25 mouse cellular contexts compared by ENCODE assay signal in the genomic region with DNA sequence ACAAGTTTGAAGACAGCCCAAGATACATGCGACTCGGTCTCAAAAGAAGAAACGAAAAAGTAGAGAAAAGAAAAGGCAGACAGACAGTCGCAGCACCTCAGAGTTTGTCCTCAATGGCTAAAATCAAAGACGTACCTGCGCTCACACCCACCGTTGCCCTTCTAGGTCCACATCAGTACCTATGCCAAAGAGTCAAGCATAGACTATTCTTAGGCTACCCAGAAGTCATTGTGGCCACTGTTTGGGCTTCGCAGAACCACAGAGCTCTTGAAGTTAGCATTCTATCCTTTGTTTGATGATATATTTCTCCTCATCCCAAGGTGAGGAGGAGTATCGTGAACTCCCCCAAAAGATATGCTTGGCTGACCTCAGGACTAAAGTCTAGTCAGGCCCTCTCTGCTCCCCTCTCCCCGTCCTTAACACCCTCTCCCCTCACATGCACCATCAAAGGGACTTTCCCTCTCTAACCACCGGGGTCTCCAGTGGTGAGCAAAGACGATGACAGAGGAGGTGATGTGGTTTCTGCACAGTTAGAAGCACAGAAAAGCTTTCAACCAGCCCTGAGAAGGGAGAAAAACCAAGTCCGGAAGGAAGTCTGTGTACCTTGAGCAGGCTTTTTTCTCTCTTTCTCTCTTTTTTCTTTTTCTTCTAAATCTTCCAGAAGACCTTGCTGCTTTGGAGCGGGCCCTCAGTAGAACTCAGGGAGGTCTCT.
DNase-seq lines count a peak whose midpoint lies in the region; ATAC-seq and TF ChIP-seq lines count a peak whose summit lies in the region.
"Had no signal": no experiment of that assay in that cellular context is flagged by ENCODE, and none has a peak within 500 bp of the region (broad histone marks: within the 10 kb centered on the region; RNA-seq: fewer than 3 reads in every experiment).

No protein-coding gene starts in this region.

- DNase-seq in CD4-positive, CD25-positive, alpha-beta regulatory T cell, adult 2 months (ENCODE audit: low read depth, low spot score) = peak; percentile 59
- DNase-seq in thymus, postnatal 36 days = peak; percentile 31 to 46
- no peak for DNase-seq in layer of hippocampus, adult 8-10 months (ENCODE audit: low spot score in 2 of 2)
- DNase-seq: adrenal gland, postnatal 25 days; cerebellum, adult 9-10 months; forebrain, postnatal 0 days; gastrocnemius, postnatal 14 days; heart, adult 18-20 months; heart, postnatal 14 days; kidney, adult 8-10 months; kidney, postnatal 14 days; liver, embryonic 13.5 days; lung, embryonic 14.5 days; midbrain, embryonic 14.5 days; right cerebral cortex, adult 18-20 months; right cerebral cortex, postnatal 4 days had no signal

- peak overlapping the region; percentile 100; the same call in 1 of the 2 replicates for H3K27ac ChIP-seq in small intestine, adult 2 months (ENCODE audit: insufficient read depth, low read depth, low read length)
- H3K27ac ChIP-seq in forebrain, embryonic 13.5 days = no peak overlapping the region
- H3K27ac ChIP-seq: embryonic facial prominence, embryonic 10.5 days; heart, embryonic 13.5 days; limb, embryonic 13.5 days; liver, embryonic 13.5 days; neural tube, embryonic 15.5 days had no signal

- no peak overlapping the region for H3K9ac ChIP-seq in forebrain, embryonic 13.5 days
- H3K9ac ChIP-seq: forebrain, postnatal 0 days; heart, embryonic 13.5 days; limb, embryonic 13.5 days; liver, embryonic 13.5 days; lung, embryonic 14.5 days; neural tube, embryonic 15.5 days had no signal

- H3K27me3 ChIP-seq in small intestine, adult 2 months (ENCODE audit: control insufficient read depth, insufficient read depth, low read length) = no peaks in the 10 kb centered on the region
- H3K27me3 ChIP-seq in forebrain, embryonic 13.5 days = no peaks in the 10 kb centered on the region
- H3K27me3 ChIP-seq: limb, embryonic 13.5 days; liver, embryonic 13.5 days; neural tube, embryonic 15.5 days had no signal

- H3K4me3 ChIP-seq in small intestine, adult 2 months (ENCODE audit: low read depth, low read length) = no peak overlapping the region
- H3K4me3 ChIP-seq in forebrain, embryonic 13.5 days = no peak overlapping the region
- H3K4me3 ChIP-seq: embryonic facial prominence, embryonic 10.5 days; heart, embryonic 13.5 days; limb, embryonic 13.5 days; liver, embryonic 13.5 days; myocyte; neural tube, embryonic 15.5 days had no signal

- no peaks in the 10 kb centered on the region for H3K9me3 ChIP-seq in forebrain, embryonic 13.5 days (replicated peaks)
- H3K9me3 ChIP-seq: embryonic facial prominence, embryonic 10.5 days; heart, embryonic 13.5 days; limb, embryonic 13.5 days; liver, embryonic 13.5 days; neural tube, embryonic 15.5 days had no signal

- WGBS in small intestine, adult 2 months = 89% methylated on average over 14 of the region's 14 CpGs
- WGBS in forebrain, embryonic 13.5 days = 95% methylated on average over 14 of the region's 14 CpGs

- 0 out of 2 replicates have a peak, but pooled peaks have one; percentile 17 for ATAC-seq in common myeloid progenitor, adult 5-6 weeks (replicated peaks; ENCODE audit: low read depth, poor library complexity, severe bottlenecking)
- no peak for ATAC-seq in monocyte, adult 5-6 weeks (replicated peaks; ENCODE audit: insufficient number of reproducible peaks, low FRiP score, low TSS enrichment, poor library complexity, severe bottlenecking)
- no peak for ATAC-seq in forebrain, embryonic 13.5 days
- ATAC-seq: forebrain, postnatal 0 days had no signal

- peaks cover 31% of the 10 kb centered on the region; the same call in 1 of the 2 replicates for H3K4me1 ChIP-seq in small intestine, adult 2 months (ENCODE audit: control insufficient read depth, insufficient read depth, insufficient read length, low read length)
- peaks cover 6% of the 10 kb centered on the region for H3K4me1 ChIP-seq in forebrain, embryonic 13.5 days
- H3K4me1 ChIP-seq: embryonic facial prominence, embryonic 10.5 days; liver, embryonic 13.5 days; neural tube, embryonic 15.5 days had no signal

- no peak for TF ChIP-seq POLR2A in small intestine, adult 2 months (IDR thresholded peaks at IDR 0.05; ENCODE audit: low read depth, low read length)

- no peaks in the 10 kb centered on the region for H3K36me3 ChIP-seq in small intestine, adult 2 months (ENCODE audit: control insufficient read depth, insufficient read depth, low read length)
- no peaks in the 10 kb centered on the region for H3K36me3 ChIP-seq in forebrain, embryonic 13.5 days (ENCODE audit: poor library complexity, severe bottlenecking)
- H3K36me3 ChIP-seq: embryonic facial prominence, embryonic 10.5 days; heart, embryonic 13.5 days; limb, embryonic 13.5 days; liver, embryonic 13.5 days; neural tube, embryonic 15.5 days had no signal

- no peak for TF ChIP-seq CTCF in small intestine, adult 2 months (IDR thresholded peaks at IDR 0.05; ENCODE audit: extremely low read depth, insufficient read length, insufficient replicate concordance, low read depth, low read length)

- no peak overlapping the region for H3K4me2 ChIP-seq in forebrain, embryonic 13.5 days
- H3K4me2 ChIP-seq: heart, embryonic 13.5 days; limb, embryonic 13.5 days; liver, embryonic 13.5 days; lung, embryonic 14.5 days; neural tube, embryonic 15.5 days had no signal

Comparison
In these comparisons a context has a peak if more than half of its experiments do, and no peak if none do; other contexts are left out.
1. DNase-seq: peak in CD4-positive, CD25-positive, alpha-beta regulatory T cell, adult 2 months (single experiment) and thymus, postnatal 36 days (2 of 2); none in layer of hippocampus, adult 8-10 months (0 of 2).